Mouse (Mus musculus): ENCODE data around the gene Dnajc28.

Gene Dnajc28

GRCm38 (mm10) chr16:91630584-91630983, 11.8 kb upstream of the Dnajc28 start:
- DNase-seq = no peak

- no peak for DNase-seq
Observed at GRCm38 (mm10) chr16:91629749-91630148, 10.9 kb upstream of the Dnajc28 start.

DNA sequence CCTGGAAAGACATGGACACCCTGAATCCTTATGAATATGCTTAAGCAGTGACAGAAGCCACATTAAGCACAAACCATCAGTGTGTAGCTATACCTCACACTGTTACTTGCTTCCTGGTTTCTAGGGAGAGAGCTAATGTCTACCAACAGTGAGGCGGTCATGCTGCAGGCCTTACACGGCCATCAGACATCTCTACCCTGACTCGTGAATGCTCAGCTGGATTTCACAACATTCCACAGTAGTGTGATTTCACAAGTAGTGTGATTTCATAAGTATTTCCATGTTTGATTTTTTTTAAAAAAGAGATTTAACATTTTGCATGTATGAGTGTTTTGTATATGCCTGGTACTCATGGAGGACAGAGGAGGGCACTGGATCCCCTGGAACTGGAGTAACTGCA, 9.8 kb upstream of the Dnajc28 start:
- DNase-seq = no peak

DNA sequence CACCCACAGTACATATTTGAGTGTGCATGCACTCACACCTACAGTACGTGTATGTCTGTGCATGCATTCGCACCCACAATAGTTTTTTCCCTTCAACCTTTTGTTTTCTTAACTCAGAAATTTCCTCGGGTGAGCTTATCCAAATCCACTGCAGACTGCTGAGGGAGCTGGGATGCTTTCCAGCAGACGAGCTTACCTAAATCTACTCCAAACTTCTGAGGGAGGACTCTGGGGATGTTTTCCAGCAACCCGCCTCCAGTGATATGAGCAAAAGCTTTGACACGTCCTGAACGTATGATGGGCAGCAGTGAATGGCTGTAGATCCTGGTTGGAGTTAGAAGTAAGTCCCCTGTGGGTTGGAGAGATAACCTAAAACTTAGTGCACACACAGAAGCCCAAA, 9.0 kb upstream of the Dnajc28 start:
- no peak for DNase-seq

DNA sequence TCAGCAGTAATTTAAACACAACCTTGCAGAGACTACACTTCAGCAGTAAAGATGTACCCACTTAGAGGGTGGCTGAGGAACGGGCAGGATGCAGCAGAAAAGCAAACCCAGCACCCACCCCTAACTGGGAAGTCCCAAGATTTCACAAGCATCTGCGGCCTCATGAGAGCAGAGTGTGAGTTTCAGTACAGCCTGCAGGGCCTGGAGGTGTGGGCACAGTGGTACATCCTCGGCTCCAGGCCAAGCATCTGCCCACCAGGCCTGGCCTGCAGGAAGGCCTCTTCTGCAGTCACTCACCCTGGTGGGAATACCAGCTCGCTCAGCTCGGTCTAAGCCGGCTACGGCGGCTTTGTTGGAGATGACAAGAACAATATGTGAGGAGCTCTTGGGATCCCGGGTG, 4.2 kb upstream of the Dnajc28 start:
- DNase-seq = no peak

DNA sequence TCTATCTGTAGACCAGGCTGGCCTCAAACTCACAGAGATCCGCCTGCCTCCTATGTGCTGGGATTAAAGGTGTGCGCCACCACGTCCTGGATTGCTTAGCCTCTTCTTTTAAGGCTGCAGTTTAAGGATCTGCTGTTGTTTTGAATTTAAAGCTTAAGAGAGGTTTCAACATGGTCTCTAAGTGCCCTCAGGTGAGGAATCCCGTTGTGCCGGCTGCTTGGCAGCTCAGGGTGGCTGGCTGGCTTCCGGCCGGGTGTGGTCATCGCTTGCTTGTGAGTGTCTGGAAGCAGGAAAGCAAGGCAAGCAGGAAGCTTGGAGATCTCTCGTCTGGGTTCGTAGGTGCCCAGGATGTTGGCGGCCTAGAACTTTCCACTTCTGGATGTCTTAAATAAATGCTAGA, 2.2 kb upstream of the Dnajc28 start:
- DNase-seq = peak; percentile 86 to 88

- no peak for DNase-seq
Observed at GRCm38 (mm10) chr16:91620185-91620584, 1.4 kb upstream of the Dnajc28 start.

GRCm38 (mm10) chr16:91614552-91614951, 4.3 kb downstream of the Dnajc28 start:
- no peak for DNase-seq

- no peak for DNase-seq
Observed at GRCm38 (mm10) chr16:91612525-91612924, 6.3 kb downstream of the Dnajc28 start.

DNA sequence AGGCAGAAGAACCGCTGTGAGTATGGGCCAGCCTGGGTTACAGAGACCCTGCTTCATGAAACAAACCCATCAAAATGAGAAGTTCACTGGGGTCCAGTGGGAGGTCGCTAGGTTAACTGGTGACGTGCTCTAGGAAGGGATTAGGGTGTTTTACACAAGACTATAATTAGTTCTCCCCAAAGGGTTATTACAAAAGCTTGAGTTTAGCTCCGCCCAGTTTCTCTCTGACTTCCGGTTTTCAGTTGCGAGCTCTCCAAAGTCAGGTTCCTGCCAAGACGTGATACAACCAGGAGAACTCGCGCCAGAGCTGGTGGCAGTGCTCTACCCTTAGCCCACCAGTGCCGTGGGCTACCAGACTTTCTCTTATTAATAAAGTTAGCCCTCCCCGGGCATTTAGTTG, 7.6 kb downstream of the Dnajc28 start:
- peak; percentile 53 to 66 for DNase-seq

- DNase-seq = peak; percentile 64
Observed at GRCm38 (mm10) chr16:91609501-91610245, 9.2 kb downstream of the Dnajc28 start.

DNA sequence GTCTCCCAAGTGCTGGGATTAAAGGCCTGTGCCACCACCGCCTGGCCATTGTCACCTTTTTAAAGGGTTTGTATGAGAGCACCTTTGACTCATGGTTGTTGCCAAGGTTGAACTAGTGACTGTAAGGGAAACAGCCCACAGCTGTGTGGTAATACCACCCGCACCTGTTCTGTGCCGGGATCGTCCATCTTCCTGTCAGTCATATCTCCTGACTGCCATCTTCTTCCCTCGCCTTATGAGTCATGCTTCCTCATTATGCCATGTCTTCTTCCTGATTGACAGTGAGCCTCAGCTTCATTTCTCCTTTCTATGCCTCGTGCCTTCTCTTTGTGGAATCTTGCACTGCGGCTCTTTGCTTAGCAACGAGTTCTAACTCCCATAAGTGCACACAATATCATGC, 11.9 kb downstream of the Dnajc28 start:
- no peak for DNase-seq

- DNase-seq = no peak
Observed at GRCm38 (mm10) chr16:91605156-91605555, 13.7 kb downstream of the Dnajc28 start.

DNA sequence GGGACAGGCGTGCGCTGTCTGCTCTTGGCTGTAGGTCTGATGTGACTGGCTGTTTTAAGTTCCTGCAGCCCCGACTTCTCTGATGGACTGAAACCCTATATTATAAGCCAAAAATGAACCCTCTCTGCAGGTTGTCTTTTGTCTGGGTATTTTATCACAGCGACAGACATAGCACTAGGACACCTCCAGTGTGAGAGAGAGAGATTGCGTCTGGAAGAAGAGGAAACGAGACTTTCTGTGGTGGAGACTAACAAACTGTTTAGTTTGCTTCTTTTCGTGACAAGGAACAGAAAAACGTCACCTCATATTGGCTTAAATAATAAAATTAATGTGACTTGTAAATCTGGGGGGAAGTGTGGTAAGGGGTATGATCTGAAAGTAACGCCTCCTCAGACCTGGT, 17.1 kb downstream of the Dnajc28 start:
- DNase-seq = no peak

DNA sequence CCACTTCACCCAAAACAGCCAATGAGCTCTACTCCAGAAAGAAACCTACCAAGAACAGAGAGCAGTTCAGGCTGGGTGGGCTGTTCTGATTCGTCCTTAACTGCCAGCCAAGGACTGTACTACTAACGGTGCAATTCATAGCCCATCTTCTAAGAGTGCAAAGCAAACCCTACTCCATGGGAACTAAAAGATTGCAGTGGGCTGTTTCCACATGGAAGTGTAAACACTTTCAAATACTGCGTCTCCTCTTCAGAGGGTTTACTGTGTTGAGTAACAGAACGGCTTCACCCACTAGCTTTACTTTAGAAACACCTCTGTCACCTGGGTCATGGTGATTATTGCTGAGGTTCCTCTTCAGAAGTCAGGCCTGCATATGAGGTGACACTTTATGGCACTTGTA, 17.7 kb downstream of the Dnajc28 start:
- peak in 1 of 2 experiments; percentile 54 for DNase-seq

- no peak for DNase-seq
Observed at GRCm38 (mm10) chr16:91599242-91599641, 19.6 kb downstream of the Dnajc28 start.

- DNase-seq = peak; percentile 99
Observed at GRCm38 (mm10) chr16:91597672-91598010, 21.2 kb downstream of the Dnajc28 start, which contains the start of gene Tmem50b. Tmem50b (minus strand) TSS chr16:91597800.

GRCm38 (mm10) chr16:91596779-91597671, 21.8 kb downstream of the Dnajc28 start:
- peak; percentile 50 to 68 for DNase-seq

GRCm38 (mm10) chr16:91596397-91596778, 22.4 kb downstream of the Dnajc28 start:
- DNase-seq = no peak

DNA sequence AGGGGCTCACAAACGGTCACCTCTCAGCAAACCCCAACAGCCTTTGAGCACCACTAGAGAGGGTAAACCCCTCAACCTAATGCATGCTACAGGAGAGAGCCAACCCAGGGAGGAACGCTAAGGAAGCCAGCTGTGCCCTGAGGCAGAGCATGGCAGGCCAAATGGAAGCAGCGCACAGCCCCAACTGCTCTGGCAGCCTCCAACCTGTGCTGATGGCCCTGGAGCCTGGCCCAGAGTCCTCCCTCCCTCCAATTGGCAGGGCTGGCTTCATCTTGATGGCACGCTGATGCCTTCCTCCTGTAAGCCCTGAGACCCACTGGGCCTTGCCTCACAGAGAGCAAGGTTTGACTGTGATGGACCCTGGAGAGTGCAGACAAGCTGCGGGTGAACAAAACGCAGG, 23.8 kb downstream of the Dnajc28 start:
- no peak for DNase-seq

GRCm38 (mm10) chr16:91593262-91593661, 25.6 kb downstream of the Dnajc28 start:
- DNase-seq = no peak

- peak in 1 of 2 experiments; percentile 34 for DNase-seq
Observed at GRCm38 (mm10) chr16:91592162-91592561, 26.7 kb downstream of the Dnajc28 start.

GRCm38 (mm10) chr16:91588703-91589102, 30.1 kb downstream of the Dnajc28 start:
- no peak for DNase-seq
